Mouse (Mus musculus): ENCODE data around the gene Ttll1.

GRCm38 (mm10) chr15:83495787-83496367 lies 14.8 kb downstream of the Ttll1 start:
- no peak for TF ChIP-seq POLR2A (IDR thresholded peaks at IDR 0.05; ENCODE audit: low read depth, low read length)
- TF ChIP-seq CTCF (IDR thresholded peaks at IDR 0.05; ENCODE audit: extremely low read depth, insufficient read depth, insufficient read length, insufficient replicate concordance), result no peak
